In the genomic region with DNA sequence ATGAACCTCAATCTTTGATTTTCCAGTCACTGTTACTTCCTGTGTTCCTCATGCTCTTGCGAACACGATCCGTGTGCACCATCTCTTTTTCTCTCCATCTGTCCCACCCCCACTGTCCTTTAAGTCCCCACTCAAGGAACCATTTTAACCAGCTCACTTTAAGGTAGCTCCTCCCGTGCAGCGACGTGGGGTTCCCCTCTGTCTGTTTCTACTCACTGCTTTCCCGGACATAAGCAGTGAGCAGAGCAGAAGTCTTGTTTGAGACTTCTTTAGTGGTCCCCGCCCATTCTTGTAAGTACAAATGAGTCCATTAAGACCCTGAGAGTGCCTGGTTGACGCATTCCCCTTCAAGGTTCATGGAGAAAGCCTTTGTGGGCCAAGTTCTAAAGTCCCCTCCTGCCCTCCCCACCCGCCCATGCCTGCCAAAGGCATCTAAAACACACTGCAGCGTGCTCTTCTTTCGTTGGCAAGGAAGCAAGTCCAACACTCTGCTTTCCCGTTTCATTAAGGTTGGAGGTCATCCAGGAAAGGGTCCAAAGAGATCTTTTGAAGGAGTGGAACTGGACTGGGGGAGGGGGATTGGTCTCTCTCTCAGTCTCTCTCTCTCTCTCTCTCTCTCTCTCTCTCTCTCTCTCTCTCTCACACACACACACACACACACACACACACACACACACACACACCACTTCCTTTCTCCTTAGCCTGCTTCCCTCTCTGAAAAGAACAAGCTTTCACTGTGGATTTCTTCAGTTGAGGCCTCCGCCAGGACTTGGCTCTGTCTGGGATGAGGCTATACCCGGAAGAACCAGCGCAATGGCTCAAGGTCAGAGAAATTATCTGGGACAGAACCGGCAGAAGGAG, we compare ENCODE assay signal across 8 mouse cellular contexts. TPM values are rescaled to one million over a fixed set of nuclear protein-coding genes. Genes with fewer than 3 reads are reported as not detected.
DNase-seq lines count a peak whose midpoint lies in the region; ATAC-seq lines count a peak whose summit lies in the region.

No protein-coding gene starts in this region.

- peak; percentile 23 for DNase-seq in CD4-positive, CD25-positive, alpha-beta regulatory T cell, adult 2 months (ENCODE audit: low read depth, low spot score)
- DNase-seq in midbrain, embryonic 11.5 days (ENCODE audit: low spot score, missing footprints): peak; percentile 72
- DNase-seq in cerebellum, adult 9-11 months: no peak
- DNase-seq in gastrocnemius, postnatal 10 days: no peak

- no peaks in the 10 kb centered on the region for H3K36me3 ChIP-seq in midbrain, embryonic 11.5 days (ENCODE audit: control insufficient read depth, insufficient read depth, low read length)
- H3K36me3 ChIP-seq in midbrain, embryonic 13.5 days: no peaks in the 10 kb centered on the region
- no peaks in the 10 kb centered on the region for H3K36me3 ChIP-seq in intestine, embryonic 15.5 days
- H3K36me3 ChIP-seq in neural tube, embryonic 15.5 days: no peaks in the 10 kb centered on the region

- H3K4me1 ChIP-seq in midbrain, embryonic 11.5 days (ENCODE audit: control insufficient read depth, insufficient read depth, low read length): no peaks in the 10 kb centered on the region
- H3K4me1 ChIP-seq in midbrain, embryonic 13.5 days (replicated peaks): no peaks in the 10 kb centered on the region
- peaks cover 10% of the 10 kb centered on the region; the same call in 1 of the 2 replicates for H3K4me1 ChIP-seq in intestine, embryonic 15.5 days (replicated peaks)
- 0 out of 2 replicates have a peak, but pooled peaks cover 3% of the 10 kb centered on the region for H3K4me1 ChIP-seq in neural tube, embryonic 15.5 days

- ATAC-seq in CD4-positive, CD25-positive, alpha-beta regulatory T cell, adult 4 months: no peak
- no peak for ATAC-seq in midbrain, embryonic 11.5 days (ENCODE audit: low FRiP score)
- ATAC-seq in midbrain, embryonic 13.5 days: no peak
- ATAC-seq in intestine, embryonic 15.5 days: peak; percentile 66
- ATAC-seq in neural tube, embryonic 15.5 days (ENCODE audit: low FRiP score): peak; percentile 87

- H3K4me3 ChIP-seq in midbrain, embryonic 11.5 days (ENCODE audit: low read depth, low read length): no peak overlapping the region
- no peak overlapping the region for H3K4me3 ChIP-seq in midbrain, embryonic 13.5 days (replicated peaks)
- no peak overlapping the region for H3K4me3 ChIP-seq in intestine, embryonic 15.5 days (replicated peaks)
- no peak overlapping the region for H3K4me3 ChIP-seq in neural tube, embryonic 15.5 days (replicated peaks)

- no peak overlapping the region for H3K27ac ChIP-seq in midbrain, embryonic 11.5 days (ENCODE audit: low read depth, low read length)
- H3K27ac ChIP-seq in midbrain, embryonic 13.5 days: no peak overlapping the region
- H3K27ac ChIP-seq in intestine, embryonic 15.5 days: no peak overlapping the region
- H3K27ac ChIP-seq in neural tube, embryonic 15.5 days (replicated peaks): peak overlapping the region; percentile 51

- no peak overlapping the region for H3K9ac ChIP-seq in midbrain, embryonic 11.5 days (ENCODE audit: low read length)
- no peak overlapping the region for H3K9ac ChIP-seq in midbrain, embryonic 13.5 days (replicated peaks)
- H3K9ac ChIP-seq in intestine, embryonic 15.5 days: no peak overlapping the region
- H3K9ac ChIP-seq in neural tube, embryonic 15.5 days (replicated peaks): no peak overlapping the region

- H3K4me2 ChIP-seq in midbrain, embryonic 11.5 days: no peak overlapping the region
- no peak overlapping the region for H3K4me2 ChIP-seq in midbrain, embryonic 13.5 days (replicated peaks)
- no peak overlapping the region for H3K4me2 ChIP-seq in intestine, embryonic 15.5 days (replicated peaks)
- no peak overlapping the region for H3K4me2 ChIP-seq in neural tube, embryonic 15.5 days

- no peaks in the 10 kb centered on the region; the same call in 1 of the 2 replicates for H3K9me3 ChIP-seq in midbrain, embryonic 11.5 days (ENCODE audit: control insufficient read depth, low read length)
- peaks cover 3% of the 10 kb centered on the region; the same call in 1 of the 2 replicates for H3K9me3 ChIP-seq in midbrain, embryonic 13.5 days
- no peaks in the 10 kb centered on the region for H3K9me3 ChIP-seq in intestine, embryonic 15.5 days
- no peaks in the 10 kb centered on the region for H3K9me3 ChIP-seq in neural tube, embryonic 15.5 days (replicated peaks)

- no peaks in the 10 kb centered on the region for H3K27me3 ChIP-seq in midbrain, embryonic 11.5 days (ENCODE audit: control insufficient read depth, insufficient read depth, low read length)
- H3K27me3 ChIP-seq in midbrain, embryonic 13.5 days: no peaks in the 10 kb centered on the region
- H3K27me3 ChIP-seq in intestine, embryonic 15.5 days (replicated peaks): no peaks in the 10 kb centered on the region
- no peaks in the 10 kb centered on the region for H3K27me3 ChIP-seq in neural tube, embryonic 15.5 days (replicated peaks)

- WGBS in midbrain, embryonic 11.5 days: 86% methylated on average over 17 of the region's 17 CpGs
- WGBS in midbrain, embryonic 13.5 days: 79% methylated on average over 17 of the region's 17 CpGs
- 55% methylated on average over 17 of the region's 17 CpGs for WGBS in intestine, embryonic 15.5 days
- WGBS in neural tube, embryonic 15.5 days: 77% methylated on average over 17 of the region's 17 CpGs

RNA-seq across cellular contexts. Expression of gene Ppp1r3c, which starts 30.9 kb away (rescaled TPM):
- not detected for polyA plus RNA-seq in CD4-positive, CD25-positive, alpha-beta regulatory T cell, adult 4 months (2017; shearing (Covaris generic))
- polyA plus RNA-seq in midbrain, embryonic 11.5 days (2014; fragmentation: Nextera tagmentation; extraction: Ambion mirVana): 2.2 and 2.3 TPM in 2 replicates
- polyA plus RNA-seq in midbrain, embryonic 13.5 days (2015; fragmentation: Nextera tagmentation; extraction: Ambion mirVana): 5.9 and 7.1 TPM in 2 replicates
- 11.3 and 11.4 TPM in 2 replicates for polyA plus RNA-seq in intestine, embryonic 15.5 days (2015; fragmentation: Nextera tagmentation; extraction: Ambion mirVana)
- polyA plus RNA-seq in neural tube, embryonic 15.5 days (2015; fragmentation: Nextera tagmentation; extraction: Ambion mirVana): 21.9 and 24.6 TPM in 2 replicates
- total RNA-seq in gastrocnemius, postnatal 10 days (2021): 100 to 1,000 TPM in 1 of 2 experiments, 10 to 100 TPM in 1; 85.4 to 102 TPM

Comparison
In these comparisons a context has a peak if more than half of its experiments do, and no peak if none do; other contexts are left out.
1. DNase-seq: peak in CD4-positive, CD25-positive, alpha-beta regulatory T cell, adult 2 months (single experiment) and midbrain, embryonic 11.5 days (single experiment); none in cerebellum, adult 9-11 months (single experiment) and gastrocnemius, postnatal 10 days (single experiment).
2. ATAC-seq: peak in intestine, embryonic 15.5 days (single experiment) and neural tube, embryonic 15.5 days (single experiment); none in CD4-positive, CD25-positive, alpha-beta regulatory T cell, adult 4 months (single experiment), midbrain, embryonic 11.5 days (single experiment) and midbrain, embryonic 13.5 days (single experiment).